Comparison of ENCODE assay signal across 18 mouse cellular contexts in the genomic region with DNA sequence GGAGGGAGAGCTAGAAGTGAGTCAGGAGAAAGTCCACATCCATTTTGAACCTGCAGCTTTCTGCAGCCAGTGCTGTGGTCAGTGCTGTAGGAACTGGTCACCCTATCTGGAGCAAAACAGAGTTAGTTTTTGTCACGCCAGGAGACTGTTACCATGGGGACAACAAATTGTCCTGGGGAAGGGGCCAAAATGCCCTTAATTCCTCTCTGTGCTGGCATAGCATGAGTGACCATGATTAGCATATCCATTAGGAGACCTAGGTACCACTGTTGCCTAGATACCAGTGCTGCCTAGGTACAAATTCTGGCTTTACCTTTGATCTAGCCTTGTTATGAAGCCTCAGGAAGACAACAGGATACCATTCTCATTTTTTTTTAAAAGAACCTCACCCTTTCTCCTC.
DNase-seq lines count a peak whose midpoint lies in the region; ATAC-seq and TF ChIP-seq lines count a peak whose summit lies in the region.
"Had no signal": no experiment of that assay in that cellular context is flagged by ENCODE, and none has a peak within 500 bp of the region (broad histone marks: within the 10 kb centered on the region; RNA-seq: fewer than 3 reads in every experiment).

No protein-coding gene starts in this region.

- H3K4me3 ChIP-seq in forebrain, postnatal 0 days (ENCODE audit: low read depth, low read length): no peak overlapping the region
- no peak overlapping the region for H3K4me3 ChIP-seq in forebrain, embryonic 11.5 days (ENCODE audit: low read depth, low read length)
- no peak overlapping the region for H3K4me3 ChIP-seq in layer of hippocampus, adult 2 months
- H3K4me3 ChIP-seq in ES-Bruce4 (ENCODE audit: low read depth, low read length): no peak overlapping the region
- H3K4me3 ChIP-seq: embryonic facial prominence, embryonic 10.5 days; erythroblast, embryonic 14.5 days; left cerebral cortex, adult 2 months; limb, embryonic 15.5 days; midbrain, embryonic 15.5 days; neural tube, embryonic 12.5 days had no signal

- no peak overlapping the region for H3K4me2 ChIP-seq in forebrain, postnatal 0 days (ENCODE audit: low read depth)
- no peak overlapping the region for H3K4me2 ChIP-seq in forebrain, embryonic 11.5 days (ENCODE audit: low read depth, low read length, severe bottlenecking)
- H3K4me2 ChIP-seq: limb, embryonic 15.5 days; midbrain, embryonic 15.5 days; neural tube, embryonic 12.5 days had no signal

- H3K27me3 ChIP-seq in forebrain, postnatal 0 days (ENCODE audit: insufficient read depth, low read length): no peaks in the 10 kb centered on the region
- H3K27me3 ChIP-seq in forebrain, embryonic 11.5 days (ENCODE audit: control insufficient read depth, insufficient read depth, low read length): no peaks in the 10 kb centered on the region
- H3K27me3 ChIP-seq in ES-Bruce4 (ENCODE audit: control insufficient read depth, insufficient read depth, low read length, poor library complexity, severe bottlenecking): no peaks in the 10 kb centered on the region
- H3K27me3 ChIP-seq: limb, embryonic 15.5 days; midbrain, embryonic 15.5 days; neural tube, embryonic 12.5 days had no signal

- no peak for TF ChIP-seq EP300 in ES-Bruce4 (IDR thresholded peaks at IDR 0.05; ENCODE audit: insufficient read depth, low read depth, low read length)

- H3K36me3 ChIP-seq in forebrain, postnatal 0 days (ENCODE audit: insufficient read depth): no peaks in the 10 kb centered on the region
- H3K36me3 ChIP-seq in forebrain, embryonic 11.5 days (ENCODE audit: control insufficient read depth, insufficient read depth, low read length): no peaks in the 10 kb centered on the region
- H3K36me3 ChIP-seq in ES-Bruce4 (ENCODE audit: control insufficient read depth, insufficient read depth, low read length, poor library complexity, severe bottlenecking): no peaks in the 10 kb centered on the region
- H3K36me3 ChIP-seq: embryonic facial prominence, embryonic 10.5 days; limb, embryonic 15.5 days; midbrain, embryonic 15.5 days; neural tube, embryonic 12.5 days had no signal

- no peaks in the 10 kb centered on the region for H3K9me3 ChIP-seq in forebrain, postnatal 0 days (ENCODE audit: low read length)
- no peaks in the 10 kb centered on the region for H3K9me3 ChIP-seq in forebrain, embryonic 11.5 days (ENCODE audit: control insufficient read depth, low read length)
- H3K9me3 ChIP-seq in ES-Bruce4 (replicated peaks; ENCODE audit: control insufficient read depth, insufficient read depth, low read length, poor library complexity, severe bottlenecking): no peaks in the 10 kb centered on the region
- H3K9me3 ChIP-seq: embryonic facial prominence, embryonic 10.5 days; limb, embryonic 15.5 days; midbrain, embryonic 15.5 days; neural tube, embryonic 12.5 days had no signal

- ATAC-seq in forebrain, postnatal 0 days: peak; percentile 59
- no peak for ATAC-seq in forebrain, embryonic 11.5 days (replicated peaks; ENCODE audit: low FRiP score)
- ATAC-seq: midbrain, embryonic 15.5 days had no signal

- H3K9ac ChIP-seq in forebrain, postnatal 0 days: no peak overlapping the region
- H3K9ac ChIP-seq in forebrain, embryonic 11.5 days (ENCODE audit: low read length): no peak overlapping the region
- no peak overlapping the region for H3K9ac ChIP-seq in ES-Bruce4 (ENCODE audit: low read depth, poor library complexity, severe bottlenecking)
- H3K9ac ChIP-seq: limb, embryonic 15.5 days; midbrain, embryonic 15.5 days; neural tube, embryonic 12.5 days had no signal

- H3K4me1 ChIP-seq in forebrain, postnatal 0 days (ENCODE audit: insufficient read depth): no peaks in the 10 kb centered on the region
- no peaks in the 10 kb centered on the region for H3K4me1 ChIP-seq in forebrain, embryonic 11.5 days (replicated peaks; ENCODE audit: control insufficient read depth, insufficient read depth, low read length)
- H3K4me1 ChIP-seq in ES-Bruce4 (ENCODE audit: control insufficient read depth, insufficient read depth, low read length): peaks cover 6% of the 10 kb centered on the region
- H3K4me1 ChIP-seq: limb, embryonic 15.5 days; neural tube, embryonic 12.5 days had no signal

- 24% methylated on average over 1 of the region's 1 CpGs for WGBS in forebrain, postnatal 0 days
- 23% methylated on average over 1 of the region's 1 CpGs for whole genome bisulfite sequencing in forebrain, embryonic 11.5 days

- no peak for TF ChIP-seq CTCF in forebrain, postnatal 0 days (IDR thresholded peaks at IDR 0.05; ENCODE audit: low read depth)
- TF ChIP-seq CTCF in layer of hippocampus, adult 2 months (conservative IDR thresholded peaks at IDR 0.05): no peak
- no peak for TF ChIP-seq CTCF in ES-Bruce4 (IDR thresholded peaks at IDR 0.05; ENCODE audit: low read depth, low read length)

- TF ChIP-seq POLR2A in ES-Bruce4 (IDR thresholded peaks at IDR 0.05; ENCODE audit: insufficient read depth, low read length): no peak

- intact Hi-C loops in heart, postnatal 36 days (cut with DNase I): no loop called here

- DNase-seq in forebrain, postnatal 0 days: peak; percentile 30
- DNase-seq in forebrain, embryonic 11.5 days (ENCODE audit: low spot score): no peak
- DNase-seq in layer of hippocampus, adult 2 months (ENCODE audit: low spot score in 2 of 2): peak; percentile 39 to 47
- no peak for DNase-seq in layer of hippocampus, postnatal 25 days (ENCODE audit: extremely low spot score in 1 of 2, low spot score in 1 of 2)
- DNase-seq in layer of hippocampus, adult 9-11 months: peak; percentile 17
- DNase-seq in heart, postnatal 36 days: no peak
- no peak for DNase-seq in thymus, postnatal 0 days (ENCODE audit: low spot score)
- DNase-seq: cerebellum, adult 11 months; lung, adult 2 months; lung, postnatal 4 days; thymus, postnatal 25 days had no signal

- H3K27ac ChIP-seq in forebrain, postnatal 0 days (ENCODE audit: low read depth, low read length): no peak overlapping the region
- no peak overlapping the region for H3K27ac ChIP-seq in forebrain, embryonic 11.5 days (ENCODE audit: low read depth, low read length)
- no peak overlapping the region for H3K27ac ChIP-seq in layer of hippocampus, adult 2 months
- H3K27ac ChIP-seq in ES-Bruce4 (ENCODE audit: insufficient read depth, low read length): peak overlapping the region; percentile 65
- H3K27ac ChIP-seq: embryonic facial prominence, embryonic 10.5 days; left cerebral cortex, adult 2 months; limb, embryonic 15.5 days; midbrain, embryonic 15.5 days; neural tube, embryonic 12.5 days had no signal

Comparison
In these comparisons a context has a peak if more than half of its experiments do, and no peak if none do; other contexts are left out.
1. DNase-seq: peak in forebrain, postnatal 0 days (single experiment), layer of hippocampus, adult 2 months (2 of 2) and layer of hippocampus, adult 9-11 months (single experiment); none in forebrain, embryonic 11.5 days (single experiment), layer of hippocampus, postnatal 25 days (0 of 2), heart, postnatal 36 days (0 of 2) and thymus, postnatal 0 days (single experiment).